ENCODE assay signal across 8 mouse cellular contexts in the genomic region with DNA sequence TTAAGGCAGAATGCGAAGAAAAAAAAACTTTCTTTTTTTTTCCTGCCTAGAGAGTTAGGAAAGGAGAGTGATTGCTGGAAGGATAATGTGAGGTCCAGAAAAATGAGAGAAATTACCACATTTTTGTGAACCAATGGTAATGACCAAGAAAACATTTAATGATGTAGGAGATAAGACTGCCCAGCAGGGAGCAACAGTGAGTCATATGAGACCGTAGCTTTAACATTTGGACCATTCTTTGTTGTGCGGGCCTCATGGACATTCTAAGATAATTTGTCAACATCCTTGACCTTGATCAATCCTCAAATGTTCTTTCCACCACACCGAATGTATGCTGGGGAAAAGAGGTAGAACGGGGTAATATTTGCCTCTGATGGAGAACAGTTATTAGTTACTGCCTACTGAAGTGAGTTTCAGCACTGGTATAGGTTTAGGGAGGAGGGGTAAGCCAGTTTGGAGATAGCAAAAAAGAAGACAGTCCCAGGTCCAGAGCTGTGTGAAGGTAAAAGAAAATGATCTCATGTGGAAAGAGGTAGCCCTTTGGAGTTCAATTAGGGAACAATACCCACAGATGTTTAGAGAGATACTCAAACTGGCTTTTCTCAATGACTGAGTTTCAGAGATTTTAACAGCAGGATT. TPM values are rescaled to one million over a fixed set of nuclear protein-coding genes. Genes with fewer than 3 reads are reported as not detected.
A peak's percentile ranks its signal among the peaks of the same experiment; 100 is the strongest.
DNase-seq lines count a peak whose midpoint lies in the region; ATAC-seq lines count a peak whose summit lies in the region.

No protein-coding gene starts in this region.

- H3K9me3 ChIP-seq in midbrain, embryonic 14.5 days (ENCODE audit: control insufficient read depth, low read length): no peaks in the 10 kb centered on the region
- H3K9me3 ChIP-seq in midbrain, embryonic 10.5 days (replicated peaks): no peaks in the 10 kb centered on the region

- no peak overlapping the region for H3K4me2 ChIP-seq in midbrain, embryonic 14.5 days (ENCODE audit: low read length)

- no peak overlapping the region for H3K4me3 ChIP-seq in midbrain, embryonic 14.5 days (replicated peaks; ENCODE audit: low read depth, low read length)
- no peak overlapping the region for H3K4me3 ChIP-seq in midbrain, embryonic 10.5 days

- no peak overlapping the region for H3K27ac ChIP-seq in midbrain, embryonic 14.5 days (replicated peaks; ENCODE audit: low read depth, low read length)
- no peak overlapping the region for H3K27ac ChIP-seq in midbrain, embryonic 10.5 days (replicated peaks)

- 72% methylated on average over 5 of the region's 5 CpGs for WGBS in midbrain, embryonic 14.5 days
- WGBS in midbrain, embryonic 10.5 days: 86% methylated on average over 5 of the region's 5 CpGs

- peaks cover 37% of the 10 kb centered on the region for H3K36me3 ChIP-seq in midbrain, embryonic 14.5 days (ENCODE audit: control insufficient read depth, insufficient read depth, low read length)
- H3K36me3 ChIP-seq in midbrain, embryonic 10.5 days: peaks cover 62% of the 10 kb centered on the region

- no peaks in the 10 kb centered on the region for H3K27me3 ChIP-seq in midbrain, embryonic 14.5 days (ENCODE audit: control insufficient read depth, insufficient read depth, low read length)
- no peaks in the 10 kb centered on the region for H3K27me3 ChIP-seq in midbrain, embryonic 10.5 days (ENCODE audit: low read depth, poor library complexity, severe bottlenecking)

- no peak for DNase-seq in frontal cortex, postnatal 14 days (ENCODE audit: low spot score in 2 of 2)
- peak; percentile 76 for DNase-seq in midbrain, embryonic 14.5 days
- no peak for DNase-seq in midbrain, embryonic 10.5 days (ENCODE audit: low spot score)
- DNase-seq in embryo, embryonic 10 days (ENCODE audit: low spot score): peak; percentile 64
- peak; percentile 8 for DNase-seq in layer of hippocampus, adult 9-10 months (ENCODE audit: low spot score)
- DNase-seq in thymus, postnatal 36 days: no peak
- DNase-seq in spleen, postnatal 4 days (ENCODE audit: low spot score in 2 of 2): no peak

- ATAC-seq in frontal cortex, adult (ENCODE audit: low TSS enrichment): peak; percentile 76
- no peak for ATAC-seq in midbrain, embryonic 14.5 days (ENCODE audit: low FRiP score, low TSS enrichment)

- no peaks in the 10 kb centered on the region for H3K4me1 ChIP-seq in midbrain, embryonic 14.5 days (ENCODE audit: control insufficient read depth, insufficient read depth, low read length)
- H3K4me1 ChIP-seq in midbrain, embryonic 10.5 days: no peaks in the 10 kb centered on the region

- no peak overlapping the region for H3K9ac ChIP-seq in midbrain, embryonic 14.5 days (replicated peaks; ENCODE audit: low read length)

RNA-seq across cellular contexts. Expression of a gene that starts 24.9 kb away (rescaled TPM):
- polyA plus RNA-seq in midbrain, embryonic 14.5 days (2014; fragmentation: Nextera tagmentation; extraction: Ambion mirVana): 61.7 and 76.5 TPM in 2 replicates
- polyA plus RNA-seq in midbrain, embryonic 10.5 days (2016; fragmentation: Nextera tagmentation; extraction: Ambion mirVana): 65.2 and 70.0 TPM in 2 replicates

RNA-seq across cellular contexts. Expression of a gene that starts 54.3 kb away (rescaled TPM):
- polyA plus RNA-seq in midbrain, embryonic 14.5 days (2014; fragmentation: Nextera tagmentation; extraction: Ambion mirVana): 19.0 and 24.5 TPM in 2 replicates
- 45.5 and 48.1 TPM in 2 replicates for polyA plus RNA-seq in midbrain, embryonic 10.5 days (2016; fragmentation: Nextera tagmentation; extraction: Ambion mirVana)

Comparison
In these comparisons a context has a peak if more than half of its experiments do, and no peak if none do; other contexts are left out.
1. DNase-seq: peak in midbrain, embryonic 14.5 days (single experiment), embryo, embryonic 10 days (single experiment) and layer of hippocampus, adult 9-10 months (single experiment); none in frontal cortex, postnatal 14 days (0 of 2), midbrain, embryonic 10.5 days (single experiment), thymus, postnatal 36 days (0 of 2) and spleen, postnatal 4 days (0 of 2).